8 mouse cellular contexts compared by ENCODE assay signal in the genomic region with DNA sequence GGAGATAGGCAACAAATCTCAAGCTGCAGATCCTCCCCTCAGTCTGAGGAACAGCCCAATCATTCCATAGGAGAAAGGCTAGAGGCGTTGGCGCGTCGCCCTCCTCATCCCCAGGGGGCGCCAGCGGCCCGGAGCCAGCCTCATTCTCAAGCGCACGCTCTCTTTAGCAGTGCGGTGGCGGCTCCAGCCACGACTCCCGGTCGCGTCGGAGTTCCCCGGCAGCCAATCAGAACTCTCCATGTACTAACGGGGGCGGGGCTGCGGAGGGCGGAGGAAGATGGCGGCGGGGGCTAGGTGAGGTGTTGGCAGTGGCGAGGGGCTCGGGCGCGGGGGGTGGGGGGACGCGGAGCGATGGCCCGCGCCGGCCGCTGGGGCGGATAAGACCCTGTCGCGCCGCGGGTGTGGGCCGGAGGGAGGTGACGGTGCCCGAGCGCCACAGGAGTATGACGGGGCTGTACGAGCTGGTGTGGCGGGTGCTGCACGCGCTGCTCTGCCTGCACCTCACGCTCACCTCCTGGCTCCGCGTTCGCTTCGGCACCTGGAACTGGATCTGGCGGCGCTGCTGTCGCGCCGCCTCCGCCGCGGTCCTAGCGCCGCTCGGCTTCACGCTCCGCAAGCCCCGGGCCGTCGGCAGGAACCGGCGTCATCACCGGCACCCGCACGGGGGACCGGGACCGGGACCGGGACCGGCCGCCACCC. TPM values are rescaled to one million over a fixed set of nuclear protein-coding genes. Genes with fewer than 3 reads are reported as not detected.
DNase-seq lines count a peak whose midpoint lies in the region; ATAC-seq and TF ChIP-seq lines count a peak whose summit lies in the region.

A gene (plus strand): TSS at position 249 of the 699 bp plus-strand sequence.

- TF ChIP-seq CTCF in cortical plate, adult 2 months (IDR thresholded peaks at IDR 0.05; ENCODE audit: extremely low read depth, insufficient read depth, low read length): peak; percentile 67

- peak within 1 kb of the TSS; percentile 85 for H3K27ac ChIP-seq in cortical plate, adult 2 months (ENCODE audit: insufficient read depth, low read length)

- DNase-seq in gastrocnemius, postnatal 10 days: peak; percentile 97
- DNase-seq in induced T-regulatory cell, adult 2 months (ENCODE audit: low read depth): peak; percentile 98
- DNase-seq in left cerebral cortex, adult 9 months (ENCODE audit: low spot score in 2 of 2): peak; percentile 91 to 98
- DNase-seq in right cerebral cortex, postnatal 14 days: peak; percentile 98
- DNase-seq in urinary bladder, postnatal 36 days (ENCODE audit: low spot score in 2 of 2): peak; percentile 90 to 96

- H3K4me1 ChIP-seq in cortical plate, adult 2 months (ENCODE audit: control insufficient read depth, insufficient read depth, low read length): peaks cover 9% of the 10 kb centered on the region

- H3K4me3 ChIP-seq in cortical plate, adult 2 months (ENCODE audit: insufficient read depth, low read length): peak within 1 kb of the TSS; percentile 90

- 0 out of 2 replicates have a peak, but pooled peaks have one; percentile 32 for TF ChIP-seq POLR2A in cortical plate, adult 2 months (IDR thresholded peaks at IDR 0.05; ENCODE audit: extremely low read depth, insufficient read depth, low read length)

- ATAC-seq in activated CD4-positive, CD25-positive, alpha-beta regulatory T cell, adult 4 months: peak; percentile 95
- ATAC-seq in megakaryocyte progenitor cell, adult 5-6 weeks (replicated peaks; ENCODE audit: poor library complexity): peak; percentile 91

RNA-seq across cellular contexts. Expression of the gene that starts here (rescaled TPM):
- 1 to 10 TPM; 7.5 to 8.7 TPM for polyA plus RNA-seq in activated CD4-positive, CD25-positive, alpha-beta regulatory T cell, adult 4 months (2017; shearing (Covaris generic))
- polyA plus RNA-seq in cortical plate, adult 2 months (2012; rRNA removed): 32.3 and 32.5 TPM in 2 replicates
- total RNA-seq in gastrocnemius, postnatal 10 days (2021): 10 to 100 TPM; 19.4 to 21.5 TPM
- 33.7 and 37.2 TPM in 2 replicates for total RNA-seq in megakaryocyte progenitor cell, adult 5-6 weeks (2015)
- 26.8 and 41.1 TPM in 2 replicates for total RNA-seq in megakaryocyte progenitor cell, adult 5-6 weeks (2017)

Comparison
In these comparisons a context has a peak if more than half of its experiments do, and no peak if none do; other contexts are left out.
1. Peak in every context shown above with its lines: DNase-seq, ATAC-seq, H3K4me3 ChIP-seq and H3K27ac ChIP-seq.